23 mouse cellular contexts compared by ENCODE assay signal in the genomic region with DNA sequence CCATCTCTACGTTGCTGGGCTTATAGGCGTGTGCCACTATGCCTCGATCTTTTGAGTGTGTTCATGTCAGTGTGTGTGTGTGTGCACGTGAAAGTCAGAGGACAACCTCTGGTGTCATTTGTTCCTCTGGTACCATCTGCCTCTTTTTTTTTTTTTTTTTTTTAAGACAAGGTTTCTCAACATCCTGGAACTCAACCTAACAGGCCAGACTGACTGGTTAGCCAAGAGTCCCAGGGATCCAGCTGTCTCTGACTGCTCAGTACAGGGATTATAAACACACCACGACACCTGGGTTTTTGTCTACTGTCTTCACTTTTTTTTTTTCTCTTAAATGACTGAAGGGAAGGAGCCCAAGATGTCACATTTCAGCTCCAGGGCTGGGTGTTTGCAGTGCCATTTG. TPM values are rescaled to one million over a fixed set of nuclear protein-coding genes. Genes with fewer than 3 reads are reported as not detected.
DNase-seq lines count a peak whose midpoint lies in the region; ATAC-seq and TF ChIP-seq lines count a peak whose summit lies in the region.
"Had no signal": no experiment of that assay in that cellular context is flagged by ENCODE, and none has a peak within 500 bp of the region (broad histone marks: within the 10 kb centered on the region; RNA-seq: fewer than 3 reads in every experiment).

No protein-coding gene starts in this region.

- in situ Hi-C loops in CH12.LX (cut with MboI; ENCODE audit: low pct_ligation_motif_present, low pct_unique_long_range_greater_than_20kb, low sequenced_read_pairs): no loop called here

- peak; percentile 42 for ATAC-seq in granulocyte monocyte progenitor cell, adult 5-6 weeks (replicated peaks; ENCODE audit: poor library complexity, severe bottlenecking)
- ATAC-seq in hindbrain, embryonic 12.5 days (ENCODE audit: low FRiP score): no peak
- ATAC-seq: activated CD4-positive, CD25-positive, alpha-beta regulatory T cell, adult 4 months; forebrain, embryonic 13.5 days; forebrain, embryonic 15.5 days; forebrain, postnatal 0 days; Patski had no signal

- 86% methylated on average over 5 of the region's 5 CpGs for WGBS in hindbrain, embryonic 12.5 days

- peaks cover 5% of the 10 kb centered on the region for H3K27me3 ChIP-seq in CH12.LX (replicated peaks)
- no peaks in the 10 kb centered on the region for H3K27me3 ChIP-seq in hindbrain, embryonic 12.5 days
- H3K27me3 ChIP-seq: embryonic facial prominence, embryonic 12.5 days; forebrain, embryonic 13.5 days; forebrain, embryonic 15.5 days; Patski had no signal

- H3K4me2 ChIP-seq in CH12.LX (ENCODE audit: insufficient read depth, low read depth, poor library complexity, severe bottlenecking): no peak overlapping the region
- H3K4me2 ChIP-seq in hindbrain, embryonic 12.5 days (replicated peaks): no peak overlapping the region
- H3K4me2 ChIP-seq: embryonic facial prominence, embryonic 12.5 days; forebrain, embryonic 13.5 days; forebrain, embryonic 15.5 days had no signal

- 0 out of 4 replicates have a peak, but pooled peaks cover 4 to 6% of the 10 kb centered on the region in 2 experiments for H3K4me1 ChIP-seq in CH12.LX (ENCODE audit: control insufficient read depth in 1 of 2, insufficient read depth in 2 of 2)
- H3K4me1 ChIP-seq in hindbrain, embryonic 12.5 days: peaks cover 9% of the 10 kb centered on the region; the same call in 1 of the 2 replicates
- H3K4me1 ChIP-seq: embryonic facial prominence, embryonic 12.5 days had no signal

- no peaks in the 10 kb centered on the region for H3K36me3 ChIP-seq in CH12.LX (replicated peaks in 1 of 2; ENCODE audit: control insufficient read depth in 1 of 2, insufficient read depth in 1 of 2, low read length in 1 of 2)
- no peaks in the 10 kb centered on the region for H3K36me3 ChIP-seq in hindbrain, embryonic 12.5 days
- H3K36me3 ChIP-seq: embryonic facial prominence, embryonic 12.5 days; forebrain, embryonic 15.5 days; G1E had no signal

- no peak overlapping the region for H3K9ac ChIP-seq in CH12.LX (ENCODE audit: insufficient read depth, low read depth)
- no peak overlapping the region for H3K9ac ChIP-seq in hindbrain, embryonic 12.5 days
- H3K9ac ChIP-seq: embryonic facial prominence, embryonic 12.5 days; forebrain, embryonic 13.5 days; forebrain, embryonic 15.5 days; forebrain, postnatal 0 days had no signal

- no peak overlapping the region for H3K27ac ChIP-seq in CH12.LX (ENCODE audit: insufficient read depth, low read depth)
- H3K27ac ChIP-seq in hindbrain, embryonic 12.5 days: no peak overlapping the region
- H3K27ac ChIP-seq: embryonic facial prominence, embryonic 12.5 days; forebrain, embryonic 13.5 days; forebrain, embryonic 15.5 days had no signal

- TF ChIP-seq POLR2A in CH12.LX (IDR thresholded peaks at IDR 0.05; ENCODE audit: low read depth, low read length): no peak

- H3K79me2 ChIP-seq in CH12.LX (replicated peaks; ENCODE audit: control insufficient read depth, extremely low read depth, insufficient read depth, poor library complexity, severe bottlenecking): no peaks in the 10 kb centered on the region

- dilution Hi-C loops in CH12.LX (cut with MboI; ENCODE audit: extremely low pct_ligation_motif_present, extremely low pct_unique_long_range_greater_than_20kb, low sequenced_read_pairs): no loop called here

- TF ChIP-seq CTCF in CH12.LX (conservative IDR thresholded peaks at IDR 0.05 in 1 of 2, IDR thresholded peaks at IDR 0.05 in 1 of 2; ENCODE audit: low read depth in 2 of 2, low read length in 2 of 2): no peak

- DNase-seq in CH12.LX (ENCODE audit: extremely low read depth) (no peak), adipocyte (ENCODE audit: low spot score) (peak; percentile 28)
- no peak for DNase-seq in right cerebral cortex, postnatal 25 days
- DNase-seq: adrenal gland, adult 2 months; adrenal gland, postnatal 10 days; adrenal gland, postnatal 25 days; cerebellum, adult 11 months; cerebellum, adult 18-20 months; cerebellum, adult 8-10 months; cerebellum, adult 9-11 months; cerebellum, postnatal 14 days; cerebellum, postnatal 36 days; embryo, embryonic 11 days; forebrain, postnatal 0 days had no signal

- H3K4me3 ChIP-seq in CH12.LX (replicated peaks in 1 of 3; ENCODE audit: low read depth in 2 of 3, low read length in 2 of 3, poor library complexity in 1 of 3): no peak overlapping the region
- H3K4me3 ChIP-seq in hindbrain, embryonic 12.5 days: no peak overlapping the region
- H3K4me3 ChIP-seq: embryonic facial prominence, embryonic 12.5 days; erythroblast, embryonic 14.5 days; forebrain, embryonic 13.5 days; forebrain, embryonic 15.5 days had no signal

- TF ChIP-seq RAD21 in CH12.LX (IDR thresholded peaks at IDR 0.05; ENCODE audit: low read depth, low read length): no peak

- TF ChIP-seq EP300 in CH12.LX (IDR thresholded peaks at IDR 0.05; ENCODE audit: low read length): no peak

- peaks cover 4% of the 10 kb centered on the region for H3K9me3 ChIP-seq in CH12.LX (replicated peaks; ENCODE audit: low read length)
- H3K9me3 ChIP-seq in hindbrain, embryonic 12.5 days (replicated peaks): no peaks in the 10 kb centered on the region
- H3K9me3 ChIP-seq: embryonic facial prominence, embryonic 12.5 days; forebrain, embryonic 13.5 days; forebrain, embryonic 15.5 days; G1E had no signal

TF ChIP-seq in CH12.LX, 34 proteins besides CTCF, POLR2A, EP300 and RAD21:
- TF ChIP-seq BHLHE40 (IDR thresholded peaks at IDR 0.05; ENCODE audit: low read depth, low read length): peak; percentile 33; the same call in 1 of the 2 replicates
- no peak for TF ChIP-seq RCOR1 (conservative IDR thresholded peaks at IDR 0.05; ENCODE audit: low read depth, low read length)
- TF ChIP-seq KAT2A (IDR thresholded peaks at IDR 0.05; ENCODE audit: insufficient replicate concordance, low read length): no peak
- no peak for TF ChIP-seq MYC (IDR thresholded peaks at IDR 0.05; ENCODE audit: low read depth, low read length)
- TF ChIP-seq NRF1 (IDR thresholded peaks at IDR 0.05; ENCODE audit: low read depth, low read length): no peak
- no peak for TF ChIP-seq ELF1 (IDR thresholded peaks at IDR 0.05; ENCODE audit: low read depth, low read length)
- no peak for TF ChIP-seq HCFC1 (IDR thresholded peaks at IDR 0.05; ENCODE audit: low read depth, low read length)
- peak; percentile 64 for TF ChIP-seq ZNF384 (IDR thresholded peaks at IDR 0.05; ENCODE audit: low read depth, low read length)
- TF ChIP-seq CHD2 (IDR thresholded peaks at IDR 0.05; ENCODE audit: low read length): no peak
- no peak for TF ChIP-seq MAX (IDR thresholded peaks at IDR 0.05; ENCODE audit: low read length)

RNA-seq across cellular contexts. Expression of a gene that starts 20.8 kb away (rescaled TPM):
- total RNA-seq in CH12.LX (2012; rRNA removed) (19.0 and 27.4 TPM in 2 replicates), CH12.LX (2014; rRNA removed) (4.8 and 6.4 TPM in 2 replicates)
- 13.5 and 15.0 TPM in 2 replicates for polyA plus RNA-seq in CH12.LX (2012; ENCODE audit: insufficient read length, low read depth)
- 17.6 and 33.4 TPM in 2 replicates for total RNA-seq in granulocyte monocyte progenitor cell, adult 5-6 weeks (2014; fragmentation: Nextera tagmentation)
- 9.0 and 17.2 TPM in 2 replicates for total RNA-seq in granulocyte monocyte progenitor cell, adult 5-6 weeks (2017)
- polyA plus RNA-seq in hindbrain, embryonic 12.5 days (2016; fragmentation: Nextera tagmentation; extraction: Ambion mirVana): 41.6 and 42.1 TPM in 2 replicates

RNA-seq across cellular contexts. Expression of a gene that starts 36.0 kb away (rescaled TPM):
- 63.6 and 67.7 TPM in 2 replicates for total RNA-seq in CH12.LX (2012; rRNA removed)
- total RNA-seq in CH12.LX (2014; rRNA removed): 110 and 117 TPM in 2 replicates
- 228 and 241 TPM in 2 replicates for polyA plus RNA-seq in CH12.LX (2012; ENCODE audit: insufficient read length, low read depth)
- total RNA-seq in granulocyte monocyte progenitor cell, adult 5-6 weeks (2014; fragmentation: Nextera tagmentation): 106 and 112 TPM in 2 replicates
- total RNA-seq in granulocyte monocyte progenitor cell, adult 5-6 weeks (2017): 40.4 and 56.0 TPM in 2 replicates
- 151 and 164 TPM in 2 replicates for polyA plus RNA-seq in hindbrain, embryonic 12.5 days (2016; fragmentation: Nextera tagmentation; extraction: Ambion mirVana)
